Mouse (Mus musculus): ENCODE data around the gene Pakap. TPM values are rescaled to one million over a fixed set of nuclear protein-coding genes. Genes with fewer than 3 reads are reported as not detected.
A peak's percentile ranks its signal among the peaks of the same experiment; 100 is the strongest.
"Not testable (repeated sequence)": the region's sequence is repeated elsewhere in the genome, so short reads cannot be mapped to it uniquely, and the experiment has no call there.

Gene Pakap
- total RNA-seq, 4 experiments from 2014 or later, result 2.5 to 5.5 (median 3.9) TPM

- DNase-seq (ENCODE audit: low spot score in 2 of 2), result no peak
Observed at GRCm38 (mm10) chr4:57866088-57866487, 298.1 kb downstream of the Pakap start.

GRCm38 (mm10) chr4:57866990-57867389 is 299.0 kb downstream of the Pakap start:
- DNase-seq (ENCODE audit: low spot score in 2 of 2), result no peak

GRCm38 (mm10) chr4:57867454-57867853 is 299.5 kb downstream of the Pakap start:
- DNase-seq (ENCODE audit: low spot score in 2 of 2), result no peak

GRCm38 (mm10) chr4:57879137-57879536 is 311.2 kb downstream of the Pakap start:
- DNase-seq (ENCODE audit: low spot score in 2 of 2), result no peak

- DNase-seq (ENCODE audit: low spot score in 2 of 2), result peak; percentile 47 to 60
Observed at GRCm38 (mm10) chr4:57879804-57880357, 311.9 kb downstream of the Pakap start.

GRCm38 (mm10) chr4:57883520-57884421 is 315.8 kb downstream of the Pakap start:
- no peak for DNase-seq (ENCODE audit: low spot score in 2 of 2)

GRCm38 (mm10) chr4:57884511-57884910 is 316.5 kb downstream of the Pakap start:
- no peak for DNase-seq (ENCODE audit: low spot score in 2 of 2)

- no peak for DNase-seq (ENCODE audit: low spot score in 2 of 2)
Observed at GRCm38 (mm10) chr4:57885186-57885585, 317.2 kb downstream of the Pakap start.

GRCm38 (mm10) chr4:57886066-57886887 is 318.3 kb downstream of the Pakap start:
- no peak for DNase-seq (ENCODE audit: low spot score in 2 of 2)

- no peak for DNase-seq (ENCODE audit: low spot score in 2 of 2)
Observed at GRCm38 (mm10) chr4:57886888-57887230, 318.9 kb downstream of the Pakap start.

GRCm38 (mm10) chr4:57888246-57888645 is 320.3 kb downstream of the Pakap start:
- no peak for DNase-seq (ENCODE audit: low spot score in 2 of 2)

GRCm38 (mm10) chr4:57888978-57889377 is 321.0 kb downstream of the Pakap start:
- DNase-seq (ENCODE audit: low spot score in 2 of 2), result not testable (repeated sequence)

- no peak for DNase-seq (ENCODE audit: low spot score in 2 of 2)
Observed at GRCm38 (mm10) chr4:57889773-57890172, 321.8 kb downstream of the Pakap start.

- DNase-seq (ENCODE audit: low spot score in 2 of 2), result no peak
Observed at GRCm38 (mm10) chr4:57892001-57892586, 324.1 kb downstream of the Pakap start.

- DNase-seq (ENCODE audit: low spot score in 2 of 2), result no peak
Observed at GRCm38 (mm10) chr4:57895140-57895539, 327.2 kb downstream of the Pakap start.

GRCm38 (mm10) chr4:57895902-57896301 is 327.9 kb downstream of the Pakap start:
- no peak for DNase-seq (ENCODE audit: low spot score in 2 of 2)

GRCm38 (mm10) chr4:57896631-57897030 is 328.7 kb downstream of the Pakap start:
- DNase-seq (ENCODE audit: low spot score in 2 of 2), result no peak

- DNase-seq (ENCODE audit: low spot score in 2 of 2), result no peak
Observed at GRCm38 (mm10) chr4:57901210-57901609, 333.2 kb downstream of the Pakap start.

- DNase-seq (ENCODE audit: low spot score in 2 of 2), result no peak
Observed at GRCm38 (mm10) chr4:57902619-57903018, 334.6 kb downstream of the Pakap start.

- DNase-seq (ENCODE audit: low spot score in 2 of 2), result peak; percentile 17 to 26
Observed at GRCm38 (mm10) chr4:57904211-57904610, 336.2 kb downstream of the Pakap start.

GRCm38 (mm10) chr4:57904638-57905037 is 336.7 kb downstream of the Pakap start:
- no peak for DNase-seq (ENCODE audit: low spot score in 2 of 2)

GRCm38 (mm10) chr4:57906708-57907107 is 338.7 kb downstream of the Pakap start:
- DNase-seq (ENCODE audit: low spot score in 2 of 2), result no peak

Data from gastrocnemius, adult 8-10 months (tissue).